Mouse (Mus musculus) A20 (cell line): ENCODE data around the gene Gm5475.
"Not testable (repeated sequence)": the region's sequence is repeated elsewhere in the genome, so short reads cannot be mapped to it uniquely, and the experiment has no call there.

Experiments
- DNase-seq: peaks from one replicate; pipeline ENCODE4 v3.0.0-alpha.2; 2011; ENCODE audit warnings: low read depth, low spot score

The Gm5475 gene

GRCm38 (mm10) chr15:100421758-100422197, at the start of gene Gm5475:
Gene Gm5475, plus strand, starts transcription at chr15:100422147.
- not testable (repeated sequence) for DNase-seq

- DNase-seq = peak; percentile 69
Measured at GRCm38 (mm10) chr15:100375066-100375465, 46.9 kb upstream of the Gm5475 start.

DNA sequence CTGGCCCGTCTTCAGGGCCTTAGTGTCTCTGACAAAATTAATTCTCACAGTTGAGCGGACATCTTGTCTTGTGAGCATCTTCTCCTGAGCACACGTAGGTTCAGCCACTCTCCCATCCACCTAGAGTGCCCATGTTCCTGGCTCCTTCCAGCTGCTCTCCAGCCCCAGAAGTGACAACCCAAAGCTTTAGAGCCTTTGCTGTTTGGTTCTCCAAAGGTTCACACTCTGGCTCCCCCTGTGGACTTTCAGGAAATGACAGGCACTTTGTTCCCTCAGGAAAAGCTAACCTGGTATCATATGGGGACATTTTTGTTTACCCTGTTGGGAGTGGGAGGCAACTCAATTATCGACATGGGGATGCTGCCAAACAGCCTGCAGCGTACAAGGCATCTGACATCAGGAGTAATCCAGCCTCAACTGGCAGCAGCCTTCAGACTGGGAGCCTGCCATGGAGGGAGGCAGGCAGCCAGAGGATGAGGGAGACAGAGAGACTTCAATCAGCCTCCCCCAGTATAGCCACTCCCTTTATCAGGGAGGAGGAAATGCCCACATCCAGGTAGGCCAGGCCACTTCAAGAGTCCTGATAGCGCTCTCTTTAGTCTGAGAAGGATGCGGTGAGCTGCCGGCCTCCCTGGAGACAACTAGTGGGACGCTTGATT, 44.0 kb upstream of the Gm5475 start:
- not testable (repeated sequence) for DNase-seq

GRCm38 (mm10) chr15:100379658-100380057, 42.3 kb upstream of the Gm5475 start:
- no peak for DNase-seq

GRCm38 (mm10) chr15:100380104-100380503, 41.8 kb upstream of the Gm5475 start:
- no peak for DNase-seq

DNA sequence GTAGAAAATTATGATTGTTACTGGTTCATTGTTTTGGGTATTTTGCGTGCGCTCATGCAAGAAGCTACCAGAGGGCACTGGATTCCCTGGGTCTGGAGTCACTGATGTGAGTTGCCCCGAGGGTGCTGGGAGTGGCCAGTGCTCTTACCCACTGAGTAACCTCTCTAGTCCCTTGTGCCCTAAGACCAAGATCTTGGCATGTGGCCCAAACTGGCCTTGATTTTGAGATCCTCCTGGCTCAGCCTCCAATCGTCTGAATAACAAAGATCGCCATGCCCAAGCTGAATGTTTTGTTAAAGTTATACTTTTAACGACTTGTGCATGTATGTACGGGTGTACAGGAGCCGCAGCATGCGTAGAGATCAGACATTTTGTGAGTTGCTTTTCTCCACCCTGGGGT, 36.2 kb upstream of the Gm5475 start:
- DNase-seq = no peak

DNA sequence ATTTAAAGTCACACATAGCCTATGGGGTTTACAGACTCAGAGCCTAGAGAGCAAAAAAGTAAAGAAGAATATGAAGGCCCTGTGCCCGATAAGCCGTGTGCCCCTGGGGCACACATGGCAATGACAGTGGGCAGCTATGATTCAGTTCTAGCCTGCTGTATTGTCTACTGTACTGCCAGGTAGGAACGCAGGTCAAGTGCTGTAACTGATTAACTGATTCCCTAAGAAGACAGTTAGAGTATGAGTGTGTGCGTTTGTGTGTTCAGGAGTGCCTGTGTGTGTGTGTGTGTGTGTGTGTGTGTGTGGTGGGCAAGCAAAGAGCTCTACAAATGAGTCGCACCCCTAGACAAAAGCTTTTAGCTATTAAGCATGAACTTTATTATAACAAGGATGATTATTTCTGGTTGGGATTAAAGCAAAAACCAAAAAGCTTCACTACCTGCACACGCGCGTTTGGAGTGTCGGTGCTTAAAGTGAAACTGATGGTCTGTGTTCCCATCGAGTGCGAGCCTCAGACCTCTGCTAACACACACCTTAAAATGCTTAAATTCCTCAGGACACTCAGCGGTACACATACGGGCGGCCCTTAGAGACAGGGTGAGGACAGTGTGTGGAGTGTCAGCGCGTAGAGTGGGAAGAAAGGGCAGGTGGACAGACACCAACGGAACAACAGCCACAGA, 34.3 kb upstream of the Gm5475 start:
- DNase-seq = no peak

GRCm38 (mm10) chr15:100388224-100388835, 33.6 kb upstream of the Gm5475 start:
- DNase-seq = peak; percentile 53

- no peak for DNase-seq
Measured at GRCm38 (mm10) chr15:100388886-100389285, 33.1 kb upstream of the Gm5475 start.

GRCm38 (mm10) chr15:100391066-100391465, 30.9 kb upstream of the Gm5475 start:
- no peak for DNase-seq

GRCm38 (mm10) chr15:100391599-100391998, 30.3 kb upstream of the Gm5475 start:
- no peak for DNase-seq

DNA sequence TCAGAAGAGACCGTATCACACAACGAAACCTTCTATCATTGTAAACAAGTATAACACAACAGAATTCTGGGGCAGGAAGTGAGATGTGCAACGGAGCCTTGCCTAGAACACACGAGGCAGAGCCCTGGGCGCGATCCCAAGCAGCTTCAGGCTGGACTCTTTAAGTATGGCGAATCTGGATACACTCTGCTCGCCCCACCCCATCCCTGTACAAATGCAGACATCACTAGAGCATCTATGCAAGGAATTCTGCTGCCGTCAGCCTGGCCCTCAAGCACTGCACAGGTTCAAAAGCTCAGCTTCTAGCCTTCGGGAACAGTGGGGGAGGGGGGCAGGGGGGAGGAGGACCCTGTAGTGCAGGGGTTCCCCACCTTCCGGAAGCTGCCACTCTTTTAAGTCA, 28.9 kb upstream of the Gm5475 start:
- no peak for DNase-seq

DNA sequence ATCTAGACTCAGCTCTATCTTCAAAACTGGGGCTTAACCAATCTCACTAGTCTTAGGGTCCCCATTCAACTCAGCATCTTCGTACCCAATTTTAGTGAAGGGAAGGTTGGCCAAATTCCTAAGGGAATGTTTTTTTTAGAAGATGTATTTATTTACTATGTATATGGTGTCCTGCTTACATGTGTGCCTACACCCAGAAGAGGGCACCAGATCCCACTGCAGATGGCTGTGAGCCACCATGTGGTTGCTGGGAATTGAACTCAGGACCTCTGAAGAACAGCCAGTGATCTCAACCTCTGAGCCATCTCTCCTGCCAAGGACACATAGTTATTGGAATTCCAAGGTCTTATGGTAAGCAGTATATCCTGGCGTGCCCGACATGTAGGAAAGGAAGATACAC, 26.4 kb upstream of the Gm5475 start:
- no peak for DNase-seq

- no peak for DNase-seq
Measured at GRCm38 (mm10) chr15:100400592-100401250, 21.2 kb upstream of the Gm5475 start.

- DNase-seq = no peak
Measured at GRCm38 (mm10) chr15:100401811-100402210, 20.1 kb upstream of the Gm5475 start.

- DNase-seq = no peak
Measured at GRCm38 (mm10) chr15:100402347-100402746, 19.6 kb upstream of the Gm5475 start.

- no peak for DNase-seq
Measured at GRCm38 (mm10) chr15:100402798-100403197, 19.1 kb upstream of the Gm5475 start.

DNA sequence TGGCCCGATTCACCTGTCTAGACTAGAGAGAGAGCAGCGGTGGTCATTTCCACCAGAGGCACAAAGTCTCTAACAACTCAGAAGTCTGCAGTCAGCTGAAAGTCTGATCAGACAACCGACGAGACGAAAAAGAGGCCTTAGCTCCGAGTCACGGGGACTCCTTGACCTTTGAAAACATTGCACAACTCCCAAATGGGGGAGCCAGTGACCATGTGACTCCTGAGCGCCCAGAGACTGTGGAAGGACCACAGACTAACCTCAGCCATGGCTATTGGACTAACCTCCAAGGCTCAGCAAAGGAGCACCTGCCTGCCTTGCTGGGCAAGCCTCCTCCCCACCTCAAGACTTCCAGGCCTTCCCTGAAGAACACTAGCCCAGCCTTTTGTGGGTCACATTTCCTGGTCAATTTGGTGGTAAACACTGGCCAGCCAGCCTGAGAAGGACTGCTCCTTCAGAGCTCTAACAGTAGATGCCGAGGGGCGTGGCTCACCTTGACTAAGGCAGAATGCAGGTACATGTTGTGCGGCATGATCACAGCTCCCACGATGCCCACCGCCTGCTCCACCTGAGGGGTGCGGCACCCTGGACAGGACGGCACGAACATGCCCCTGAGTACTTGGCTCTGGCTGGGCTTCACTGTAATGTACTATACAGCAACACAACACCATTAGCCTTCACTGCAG, 18.5 kb upstream of the Gm5475 start:
- no peak for DNase-seq

DNA sequence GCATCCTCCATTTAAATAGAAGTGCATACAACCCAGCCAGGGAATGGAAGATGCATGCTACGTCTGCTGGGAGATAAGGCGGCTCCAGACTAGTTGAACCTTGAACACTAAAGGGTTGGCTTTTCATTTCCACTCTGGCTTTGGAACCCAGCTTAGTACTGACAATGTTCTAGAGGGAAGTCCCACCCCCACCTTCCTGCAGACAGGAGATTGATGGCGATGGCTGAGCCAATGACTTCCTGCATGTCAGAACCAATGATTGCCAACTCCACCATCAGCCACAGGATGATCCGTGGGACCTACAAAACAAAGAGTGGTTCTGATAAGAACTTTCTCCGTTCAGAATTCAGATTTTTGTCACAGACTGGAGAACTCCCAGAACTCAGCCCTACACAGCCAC, 15.9 kb upstream of the Gm5475 start:
- no peak for DNase-seq

DNA sequence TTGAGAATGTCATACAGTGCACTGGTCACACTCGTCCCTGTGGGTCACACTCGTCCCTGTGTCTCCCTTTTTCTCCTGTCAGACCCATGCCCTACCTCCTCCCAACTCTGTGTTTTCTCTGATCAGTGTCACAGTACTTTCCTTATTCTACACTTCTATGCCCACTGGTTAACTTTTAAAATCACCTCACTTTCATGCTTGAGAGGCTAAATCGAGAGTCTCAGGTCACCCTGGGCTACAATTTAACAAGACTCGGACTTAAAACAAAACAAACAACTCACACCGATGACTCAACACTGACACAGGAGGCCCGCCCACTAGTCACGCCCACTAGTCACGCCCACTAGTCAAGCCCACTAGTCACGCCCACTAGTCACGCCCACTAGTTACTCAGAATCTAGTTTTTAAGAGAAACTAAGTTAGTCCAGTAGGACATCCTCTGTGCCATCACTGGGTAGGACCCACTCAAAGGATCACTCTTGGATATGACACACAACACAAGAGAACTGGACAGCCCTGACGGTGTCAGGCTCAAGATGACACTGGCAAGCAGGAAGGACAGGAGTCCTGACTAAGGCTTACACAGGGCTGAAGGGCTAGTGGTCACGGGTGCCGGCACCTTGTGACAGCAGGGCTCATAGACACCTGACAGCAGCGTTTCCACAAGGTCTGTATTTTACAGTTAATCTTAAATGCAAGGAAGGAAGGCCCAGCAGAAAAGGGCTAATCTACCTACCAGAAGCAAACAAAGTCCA, 10.9 kb upstream of the Gm5475 start:
- no peak for DNase-seq

DNA sequence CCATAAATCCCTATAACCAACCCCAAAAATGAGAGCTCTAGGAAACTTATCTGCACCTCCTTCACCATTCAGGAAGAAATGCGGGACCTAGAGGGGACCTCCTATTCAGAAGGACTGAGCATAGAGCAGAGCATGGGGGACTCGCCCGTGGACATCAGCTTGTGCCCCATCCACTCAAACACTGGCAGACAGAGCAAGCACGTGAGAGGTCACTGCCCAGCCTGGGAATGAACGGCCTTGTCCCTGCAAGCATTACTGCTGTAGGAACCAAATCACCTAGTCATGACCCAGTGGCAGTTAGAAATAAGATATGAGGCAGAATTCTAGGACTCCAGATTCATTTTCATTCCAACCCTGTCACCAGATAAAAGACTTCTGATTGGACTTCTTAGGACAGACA, 10.2 kb upstream of the Gm5475 start:
- no peak for DNase-seq
